ENCODE assay signal across 26 mouse cellular contexts in genomic region chr14:77587182-77587581, GRCm38 (mm10).
DNase-seq lines count a peak whose midpoint lies in the region; ATAC-seq and TF ChIP-seq lines count a peak whose summit lies in the region.
"Had no signal": no experiment of that assay in that cellular context is flagged by ENCODE, and none has a peak within 500 bp of the region (broad histone marks: within the 10 kb centered on the region; RNA-seq: fewer than 3 reads in every experiment).

No protein-coding gene starts in this region.

- 29% methylated on average over 5 of the region's 5 CpGs for WGBS in kidney, adult 2 months
- 54% methylated on average over 5 of the region's 5 CpGs for WGBS in liver, embryonic 15.5 days (ENCODE audit: insufficient replicate concordance)

- peak; percentile 76 for DNase-seq in kidney, adult 2 months
- DNase-seq in kidney, postnatal 10 days = no peak
- DNase-seq in kidney, postnatal 14 days = peak; percentile 37
- DNase-seq in kidney, adult 18-20 months = no peak
- no peak for DNase-seq in liver
- DNase-seq in thymus, postnatal 4 days = no peak
- DNase-seq: adrenal gland, adult 2 months; adrenal gland, postnatal 14 days; cerebellum, adult 11 months; cerebellum, adult 2 months; cerebellum, adult 9-11 months; cerebellum, postnatal 25 days; forebrain, postnatal 0 days; gastrocnemius, adult 2 months; gastrocnemius, postnatal 14 days; heart, adult 18-20 months; heart, postnatal 10 days; heart, postnatal 4 days had no signal

- no peak overlapping the region for H3K9ac ChIP-seq in liver, embryonic 15.5 days
- H3K9ac ChIP-seq: embryonic facial prominence, embryonic 12.5 days; embryonic facial prominence, embryonic 15.5 days; forebrain, postnatal 0 days; heart, embryonic 12.5 days; heart, embryonic 15.5 days; hindbrain, embryonic 14.5 days had no signal

- H3K4me2 ChIP-seq in liver, embryonic 15.5 days = peak overlapping the region; percentile 23; the same call in 1 of the 2 replicates
- H3K4me2 ChIP-seq: embryonic facial prominence, embryonic 12.5 days; embryonic facial prominence, embryonic 15.5 days; heart, embryonic 12.5 days; heart, embryonic 15.5 days; hindbrain, embryonic 14.5 days had no signal

- TF ChIP-seq POLR2A in kidney, adult 2 months (IDR thresholded peaks at IDR 0.05; ENCODE audit: low read depth, low read length) = no peak

- no peak for TF ChIP-seq CTCF in kidney, adult 2 months (conservative IDR thresholded peaks at IDR 0.05; ENCODE audit: insufficient read depth, insufficient read length, low read depth, low read length)

- no peaks in the 10 kb centered on the region for H3K36me3 ChIP-seq in kidney, adult 2 months (ENCODE audit: control insufficient read depth, insufficient read depth, low read length)
- H3K36me3 ChIP-seq in liver, embryonic 15.5 days (replicated peaks) = no peaks in the 10 kb centered on the region
- H3K36me3 ChIP-seq: embryonic facial prominence, embryonic 12.5 days; embryonic facial prominence, embryonic 15.5 days; heart, embryonic 12.5 days; heart, embryonic 15.5 days had no signal

- H3K27ac ChIP-seq in kidney, adult 2 months (ENCODE audit: insufficient read depth, low read depth, low read length) = 0 out of 2 replicates have a peak overlapping the region, but pooled peaks have one; percentile 50
- no peak overlapping the region for H3K27ac ChIP-seq in liver, embryonic 15.5 days (replicated peaks)
- H3K27ac ChIP-seq: embryonic facial prominence, embryonic 12.5 days; embryonic facial prominence, embryonic 15.5 days; gastrocnemius, adult 2 months; heart, embryonic 15.5 days; hindbrain, embryonic 14.5 days had no signal

- peaks cover 3% of the 10 kb centered on the region; the same call in 1 of the 2 replicates for H3K4me1 ChIP-seq in kidney, adult 2 months (ENCODE audit: control insufficient read depth, insufficient read depth, low read length)
- H3K4me1 ChIP-seq in liver, embryonic 15.5 days (replicated peaks) = no peaks in the 10 kb centered on the region

- H3K27me3 ChIP-seq in kidney, adult 2 months (replicated peaks; ENCODE audit: control insufficient read depth, insufficient read depth, low read length) = no peaks in the 10 kb centered on the region
- no peaks in the 10 kb centered on the region for H3K27me3 ChIP-seq in liver, embryonic 15.5 days
- H3K27me3 ChIP-seq: embryonic facial prominence, embryonic 12.5 days; embryonic facial prominence, embryonic 15.5 days; heart, embryonic 12.5 days; heart, embryonic 15.5 days had no signal

- no peak for ATAC-seq in liver, embryonic 15.5 days (ENCODE audit: insufficient read depth)
- ATAC-seq: CD4-positive, CD25-positive, alpha-beta regulatory T cell, adult 4 months; forebrain, embryonic 14.5 days; forebrain, postnatal 0 days had no signal

- no peak overlapping the region for H3K4me3 ChIP-seq in kidney, adult 2 months (ENCODE audit: insufficient read depth, low read depth, low read length)
- H3K4me3 ChIP-seq in liver, embryonic 15.5 days (replicated peaks) = no peak overlapping the region
- H3K4me3 ChIP-seq: embryonic facial prominence, embryonic 12.5 days; embryonic facial prominence, embryonic 15.5 days; gastrocnemius, adult 2 months; heart, embryonic 12.5 days; heart, embryonic 15.5 days had no signal

- H3K9me3 ChIP-seq in liver, embryonic 15.5 days (replicated peaks) = no peaks in the 10 kb centered on the region
- H3K9me3 ChIP-seq: embryonic facial prominence, embryonic 12.5 days; embryonic facial prominence, embryonic 15.5 days; heart, embryonic 12.5 days; heart, embryonic 15.5 days had no signal

Comparison
In these comparisons a context has a peak if more than half of its experiments do, and no peak if none do; other contexts are left out.
1. DNase-seq: peak in kidney, adult 2 months (single experiment) and kidney, postnatal 14 days (single experiment); none in kidney, postnatal 10 days (single experiment), kidney, adult 18-20 months (single experiment), liver (single experiment) and thymus, postnatal 4 days (single experiment).